ENCODE assay signal across 8 mouse cellular contexts in genomic region chr12:55492941-55493340, GRCm38 (mm10). TPM values are rescaled to one million over a fixed set of nuclear protein-coding genes. Genes with fewer than 3 reads are reported as not detected.
DNase-seq lines count a peak whose midpoint lies in the region; ATAC-seq lines count a peak whose summit lies in the region.

No protein-coding gene starts in this region.

- DNase-seq in heart, adult 11 months = no peak
- peak; percentile 67 for DNase-seq in MN1 (ENCODE audit: low spot score)
- DNase-seq in intestine, embryonic 14.5 days (ENCODE audit: low spot score) = no peak
- DNase-seq in midbrain, embryonic 11.5 days (ENCODE audit: low spot score, missing footprints) = no peak
- no peak for DNase-seq in adrenal gland, adult (ENCODE audit: inconsistent age in 2 of 2, low spot score in 1 of 2)
- DNase-seq in cerebellum, postnatal 36 days = no peak

- peaks cover 16% of the 10 kb centered on the region for H3K4me1 ChIP-seq in heart, embryonic 11.5 days (ENCODE audit: control insufficient read depth, insufficient read depth, low read length)
- peaks cover 22% of the 10 kb centered on the region for H3K4me1 ChIP-seq in intestine, embryonic 14.5 days (replicated peaks; ENCODE audit: control insufficient read depth, insufficient read depth, low read length)
- peaks cover 14% of the 10 kb centered on the region for H3K4me1 ChIP-seq in midbrain, embryonic 11.5 days (ENCODE audit: control insufficient read depth, insufficient read depth, low read length)

- peak overlapping the region; percentile 80 for H3K4me3 ChIP-seq in heart, embryonic 11.5 days (ENCODE audit: low read depth, low read length)
- H3K4me3 ChIP-seq in intestine, embryonic 14.5 days (ENCODE audit: low read depth, low read length) = peak overlapping the region; percentile 74
- H3K4me3 ChIP-seq in midbrain, embryonic 11.5 days (ENCODE audit: low read depth, low read length) = peak overlapping the region; percentile 88

- H3K9ac ChIP-seq in heart, embryonic 11.5 days (ENCODE audit: low read depth, low read length) = peak overlapping the region; percentile 95
- H3K9ac ChIP-seq in intestine, embryonic 14.5 days (ENCODE audit: low read length) = peak overlapping the region; percentile 90
- H3K9ac ChIP-seq in midbrain, embryonic 11.5 days (ENCODE audit: low read length) = peak overlapping the region; percentile 95

- peaks cover 15% of the 10 kb centered on the region for H3K36me3 ChIP-seq in heart, embryonic 11.5 days (ENCODE audit: control insufficient read depth, insufficient read depth, low read length)
- peaks cover 32% of the 10 kb centered on the region for H3K36me3 ChIP-seq in intestine, embryonic 14.5 days (ENCODE audit: control insufficient read depth, insufficient read depth, low read length)
- H3K36me3 ChIP-seq in midbrain, embryonic 11.5 days (ENCODE audit: control insufficient read depth, insufficient read depth, low read length) = peaks cover 7% of the 10 kb centered on the region

- H3K9me3 ChIP-seq in heart, embryonic 11.5 days (replicated peaks; ENCODE audit: control insufficient read depth, low read length) = no peaks in the 10 kb centered on the region
- H3K9me3 ChIP-seq in intestine, embryonic 14.5 days (ENCODE audit: control insufficient read depth, low read length) = no peaks in the 10 kb centered on the region
- H3K9me3 ChIP-seq in midbrain, embryonic 11.5 days (ENCODE audit: control insufficient read depth, low read length) = no peaks in the 10 kb centered on the region

- H3K27me3 ChIP-seq in heart, embryonic 11.5 days (ENCODE audit: control insufficient read depth, insufficient read depth, low read length) = no peaks in the 10 kb centered on the region
- no peaks in the 10 kb centered on the region for H3K27me3 ChIP-seq in intestine, embryonic 14.5 days (replicated peaks; ENCODE audit: control insufficient read depth, insufficient read depth, low read length)
- no peaks in the 10 kb centered on the region for H3K27me3 ChIP-seq in midbrain, embryonic 11.5 days (ENCODE audit: control insufficient read depth, insufficient read depth, low read length)

- ATAC-seq in heart, embryonic 11.5 days (replicated peaks; ENCODE audit: insufficient number of reproducible peaks, low FRiP score, low TSS enrichment) = no peak
- ATAC-seq in intestine, embryonic 14.5 days (replicated peaks; ENCODE audit: low FRiP score, low TSS enrichment, low read depth) = no peak
- ATAC-seq in midbrain, embryonic 11.5 days (ENCODE audit: low FRiP score) = no peak
- ATAC-seq in inflammation-experienced regulatory T-cells, adult 6 months = no peak

- peak overlapping the region; percentile 76 for H3K4me2 ChIP-seq in heart, embryonic 11.5 days
- peak overlapping the region; percentile 85 for H3K4me2 ChIP-seq in intestine, embryonic 14.5 days (ENCODE audit: low read length)
- H3K4me2 ChIP-seq in midbrain, embryonic 11.5 days = peak overlapping the region; percentile 86

- peak overlapping the region; percentile 99 for H3K27ac ChIP-seq in heart, embryonic 11.5 days (ENCODE audit: low read depth, low read length)
- peak overlapping the region; percentile 97 for H3K27ac ChIP-seq in intestine, embryonic 14.5 days (ENCODE audit: low read depth)
- peak overlapping the region; percentile 97 for H3K27ac ChIP-seq in midbrain, embryonic 11.5 days (ENCODE audit: low read depth, low read length)

- WGBS in heart, embryonic 11.5 days (ENCODE audit: insufficient replicate concordance) = under 1% methylated on average over 12 of the region's 12 CpGs
- WGBS in intestine, embryonic 14.5 days = 1% methylated on average over 12 of the region's 12 CpGs
- WGBS in midbrain, embryonic 11.5 days = 1% methylated on average over 12 of the region's 12 CpGs

RNA-seq across cellular contexts. Expression of gene Nfkbia, which starts 0.5 kb away (rescaled TPM):
- polyA plus RNA-seq in heart, embryonic 11.5 days (2014; fragmentation: Nextera tagmentation; extraction: Ambion mirVana) = 42.6 and 52.2 TPM in 2 replicates
- 75.3 and 80.3 TPM in 2 replicates for polyA plus RNA-seq in intestine, embryonic 14.5 days (2014; fragmentation: Nextera tagmentation; extraction: Ambion mirVana)
- 43.1 and 45.0 TPM in 2 replicates for polyA plus RNA-seq in midbrain, embryonic 11.5 days (2014; fragmentation: Nextera tagmentation; extraction: Ambion mirVana)
- 100 to 1,000 TPM; 545 to 574 (median 562) TPM for polyA plus RNA-seq in inflammation-experienced regulatory T-cells, adult 6 months (2017; shearing (Covaris generic))
